8 mouse cellular contexts compared by ENCODE assay signal in genomic region chr8:120327131-120327554, GRCm38 (mm10).
A peak's percentile ranks its signal among the peaks of the same experiment; 100 is the strongest.
DNase-seq lines count a peak whose midpoint lies in the region; ATAC-seq and TF ChIP-seq lines count a peak whose summit lies in the region.

No protein-coding gene starts in this region.

- ATAC-seq in midbrain, embryonic 14.5 days (ENCODE audit: low FRiP score, low TSS enrichment), result no peak
- ATAC-seq in midbrain, embryonic 15.5 days (replicated peaks), result no peak
- no peak for ATAC-seq in inflammation-experienced regulatory T-cells, adult 6 months

- no peak overlapping the region for H3K9ac ChIP-seq in midbrain, embryonic 14.5 days (replicated peaks; ENCODE audit: low read length)
- no peak overlapping the region for H3K9ac ChIP-seq in midbrain, embryonic 15.5 days

- H3K9me3 ChIP-seq in midbrain, embryonic 14.5 days (ENCODE audit: control insufficient read depth, low read length), result no peaks in the 10 kb centered on the region
- H3K9me3 ChIP-seq in midbrain, embryonic 15.5 days, result no peaks in the 10 kb centered on the region
- H3K9me3 ChIP-seq in embryonic facial prominence, embryonic 10.5 days, result no peaks in the 10 kb centered on the region

- no peak overlapping the region for H3K4me3 ChIP-seq in midbrain, embryonic 14.5 days (replicated peaks; ENCODE audit: low read depth, low read length)
- H3K4me3 ChIP-seq in midbrain, embryonic 15.5 days, result no peak overlapping the region
- H3K4me3 ChIP-seq in embryonic facial prominence, embryonic 10.5 days, result no peak overlapping the region
- no peak overlapping the region for H3K4me3 ChIP-seq in olfactory bulb, adult 2 months (ENCODE audit: insufficient read depth, low read depth, low read length)

- 44% methylated on average over 3 of the region's 3 CpGs for WGBS in midbrain, embryonic 14.5 days
- 38% methylated on average over 3 of the region's 3 CpGs for WGBS in midbrain, embryonic 15.5 days
- WGBS in embryonic facial prominence, embryonic 10.5 days, result 43% methylated on average over 3 of the region's 3 CpGs
- 82% methylated on average over 3 of the region's 3 CpGs for WGBS in olfactory bulb, adult 2 months

- no peaks in the 10 kb centered on the region for H3K27me3 ChIP-seq in midbrain, embryonic 14.5 days (ENCODE audit: control insufficient read depth, insufficient read depth, low read length)
- no peaks in the 10 kb centered on the region for H3K27me3 ChIP-seq in midbrain, embryonic 15.5 days (replicated peaks)
- H3K27me3 ChIP-seq in embryonic facial prominence, embryonic 10.5 days (replicated peaks; ENCODE audit: low read depth, poor library complexity, severe bottlenecking), result peaks cover 49% of the 10 kb centered on the region

- H3K4me1 ChIP-seq in midbrain, embryonic 14.5 days (ENCODE audit: control insufficient read depth, insufficient read depth, low read length), result peaks cover 29% of the 10 kb centered on the region
- H3K4me1 ChIP-seq in midbrain, embryonic 15.5 days, result peaks cover 24% of the 10 kb centered on the region
- peaks cover 85% of the 10 kb centered on the region for H3K4me1 ChIP-seq in embryonic facial prominence, embryonic 10.5 days
- peaks cover 54% of the 10 kb centered on the region for H3K4me1 ChIP-seq in olfactory bulb, adult 2 months (ENCODE audit: control insufficient read depth, insufficient read depth, low read length)

- H3K4me2 ChIP-seq in midbrain, embryonic 14.5 days (ENCODE audit: low read length), result no peak overlapping the region
- H3K4me2 ChIP-seq in midbrain, embryonic 15.5 days, result no peak overlapping the region

- peak; percentile 42 for DNase-seq in cerebellum, adult 11-12 months
- DNase-seq in cerebellum, postnatal 4 days (ENCODE audit: low spot score in 2 of 2), result no peak
- peak; percentile 60 for DNase-seq in midbrain, embryonic 14.5 days
- peak; percentile 50 for DNase-seq in embryonic facial prominence, embryonic 10.5 days (ENCODE audit: low spot score)
- DNase-seq in frontal cortex, postnatal 25 days (ENCODE audit: low spot score in 2 of 2), result no peak

- TF ChIP-seq CTCF in olfactory bulb, adult 2 months (IDR thresholded peaks at IDR 0.05; ENCODE audit: insufficient read depth, low read depth, low read length), result peak; percentile 35; the same call in 1 of the 2 replicates

- no peak overlapping the region for H3K27ac ChIP-seq in midbrain, embryonic 14.5 days (replicated peaks; ENCODE audit: low read depth, low read length)
- H3K27ac ChIP-seq in midbrain, embryonic 15.5 days, result no peak overlapping the region
- H3K27ac ChIP-seq in embryonic facial prominence, embryonic 10.5 days (replicated peaks), result peak overlapping the region; percentile 40; the same call in 1 of the 2 replicates
- H3K27ac ChIP-seq in olfactory bulb, adult 2 months (ENCODE audit: insufficient read depth, low read depth, low read length), result no peak overlapping the region

- no peak for TF ChIP-seq POLR2A in olfactory bulb, adult 2 months (IDR thresholded peaks at IDR 0.05; ENCODE audit: insufficient read depth, low read depth, low read length)

- H3K36me3 ChIP-seq in midbrain, embryonic 14.5 days (ENCODE audit: control insufficient read depth, insufficient read depth, low read length), result no peaks in the 10 kb centered on the region
- no peaks in the 10 kb centered on the region for H3K36me3 ChIP-seq in midbrain, embryonic 15.5 days (replicated peaks)
- no peaks in the 10 kb centered on the region for H3K36me3 ChIP-seq in embryonic facial prominence, embryonic 10.5 days (replicated peaks)

Comparison
In these comparisons a context has a peak if more than half of its experiments do, and no peak if none do; other contexts are left out.
1. DNase-seq: peak in cerebellum, adult 11-12 months (single experiment), midbrain, embryonic 14.5 days (single experiment) and embryonic facial prominence, embryonic 10.5 days (single experiment); none in cerebellum, postnatal 4 days (0 of 2) and frontal cortex, postnatal 25 days (0 of 2).